Mouse (Mus musculus) heart, adult 11 months (tissue): ENCODE measurements around the gene Clpb.

Experiments used
- DNase-seq: peaks from one replicate; pipeline ENCODE4 v3.0.0; 2022

Clpb gene

GRCm38 (mm10) chr7:101822836-101823757 is 159.7 kb downstream of the Clpb start:
- DNase-seq: peak; percentile 93

- peak; percentile 92 for DNase-seq
Measured at GRCm38 (mm10) chr7:101823758-101824630, 160.6 kb downstream of the Clpb start.

- no peak for DNase-seq
Measured at GRCm38 (mm10) chr7:101830373-101830772, 166.9 kb downstream of the Clpb start.

GRCm38 (mm10) chr7:101831437-101831836 is 168.0 kb downstream of the Clpb start:
- peak; percentile 92 for DNase-seq

- DNase-seq: peak; percentile 91
Measured at GRCm38 (mm10) chr7:101832372-101832771, 168.9 kb downstream of the Clpb start.

- DNase-seq: no peak
Measured at GRCm38 (mm10) chr7:101833352-101833751, 169.9 kb downstream of the Clpb start.

- peak; percentile 96 for DNase-seq
Measured at GRCm38 (mm10) chr7:101833916-101834584, 170.6 kb downstream of the Clpb start.

GRCm38 (mm10) chr7:101834903-101835302 is 171.5 kb downstream of the Clpb start:
- DNase-seq: no peak

- peak; percentile 91 for DNase-seq
Measured at GRCm38 (mm10) chr7:101835457-101836109, 172.2 kb downstream of the Clpb start.

- peak; percentile 97 for DNase-seq
Measured at GRCm38 (mm10) chr7:101836271-101837153, 173.1 kb downstream of the Clpb start.

GRCm38 (mm10) chr7:101837154-101837605 is 173.7 kb downstream of the Clpb start:
- no peak for DNase-seq

GRCm38 (mm10) chr7:101837606-101838471 is 174.4 kb downstream of the Clpb start, which contains the start of gene Inppl1:
Gene Inppl1 (minus strand): TSS chr7:101838229.
- peak; percentile 99 for DNase-seq

GRCm38 (mm10) chr7:101844186-101844585 is 180.8 kb downstream of the Clpb start:
- DNase-seq: peak; percentile 93
